Mouse (Mus musculus) hindbrain, embryonic 11.5 days (tissue): Measurements from ENCODE around the gene Apob. TPM values are rescaled to one million over a fixed set of nuclear protein-coding genes. Genes with fewer than 3 reads are reported as not detected.

ENCODE experiments used
- ATAC-seq: fragments of 200-750 bp; cut with Nextera tagmentation; 2 replicates; pipeline ENCODE4 v1.8.0; 2017; ENCODE audit warnings: mild to moderate bottlenecking, moderate TSS enrichment, moderate library complexity; ENCODE audit not compliant: low FRiP score
- DNase-seq: peaks from one replicate; pipeline ENCODE4 v3.0.0-alpha.2; 2015; ENCODE audit warnings: low spot score
- H3K27ac ChIP-seq: fragments of 300-500 bp; sonication (generic); 2 replicates; pipeline ENCODE4 v1.5.1; 2014; ENCODE audit warnings: mild to moderate bottlenecking, low read depth, low read length
- H3K27me3 ChIP-seq: fragments of 300-500 bp; sonication (generic); 2 replicates; pipeline ENCODE4 v1.6.1; 2014; ENCODE audit warnings: mild to moderate bottlenecking, low read length, moderate library complexity, mixed read lengths; ENCODE audit not compliant: control insufficient read depth, insufficient read depth
- H3K36me3 ChIP-seq: fragments of 300-500 bp; sonication (generic); 2 replicates; pipeline ENCODE4 v1.6.1; 2014; ENCODE audit warnings: mild to moderate bottlenecking, low read length, moderate library complexity, mixed read lengths; ENCODE audit not compliant: control insufficient read depth, insufficient read depth
- H3K4me1 ChIP-seq: fragments of 300-500 bp; sonication (generic); replicated peaks from 2 replicates; pipeline ENCODE4 v1.6.1; 2014; ENCODE audit warnings: low read length, mixed read lengths; ENCODE audit not compliant: control insufficient read depth, insufficient read depth
- H3K4me2 ChIP-seq: fragments of 300-500 bp; sonication (generic); replicated peaks from 2 replicates; pipeline ENCODE4 v1.6.1; 2014; ENCODE audit warnings: mild to moderate bottlenecking, low read depth, low read length
- H3K4me3 ChIP-seq: fragments of 300-500 bp; sonication (generic); 2 replicates; pipeline ENCODE4 v1.5.1; 2014; ENCODE audit warnings: low read depth, low read length
- H3K9ac ChIP-seq: fragments of 300-500 bp; sonication (generic); 2 replicates; pipeline ENCODE4 v1.6.1; 2014; ENCODE audit warnings: low read depth, low read length
- H3K9me3 ChIP-seq: fragments of 300-500 bp; sonication (generic); 2 replicates; pipeline ENCODE4 v1.6.1; 2016; ENCODE audit warnings: low read length; ENCODE audit not compliant: control insufficient read depth
- WGBS: fragments of 180-500 bp; shearing (Covaris S2); extraction: QIAGEN DNeasy Blood & Tissue Kit; methylation state at CpG from one replicate; pipeline ENCODE4 v1.1.7; 2014; 5-methylcytosine and 5-hydroxymethylcytosine counted together
- polyA plus RNA-seq: library from polyadenylated mRNA; unstranded; fragments of >200 nt; fragmentation: Nextera tagmentation; extraction: Ambion mirVana; gene quantifications from 2 replicates; pipeline ENCODE4 v1.2.1, GENCODE M21; 2014

Apob gene
- polyA plus RNA-seq, 1 experiment from 2014 or later: 0.12 TPM

- WGBS: 81% methylated on average over 3 of the region's 3 CpGs
- H3K4me2 ChIP-seq: no peak overlapping the region
- H3K27ac ChIP-seq: no peak overlapping the region
- no peak overlapping the region for H3K4me3 ChIP-seq
- no peaks in the 10 kb centered on the region for H3K36me3 ChIP-seq
- no peaks in the 10 kb centered on the region for H3K27me3 ChIP-seq
- DNase-seq (no peak), ATAC-seq (no peak)
- no peaks in the 10 kb centered on the region for H3K9me3 ChIP-seq
- H3K4me1 ChIP-seq: no peaks in the 10 kb centered on the region
- no peak overlapping the region for H3K9ac ChIP-seq
Observed at GRCm38 (mm10) chr12:7970817-7971216, 6.6 kb upstream of the Apob start.

- Histone ChIP-seq H3K4me1 (no peaks in the 10 kb centered on the region), H3K4me2 (no peak overlapping the region), H3K36me3 (no peaks in the 10 kb centered on the region), H3K27ac (no peak overlapping the region), H3K9me3 (no peaks in the 10 kb centered on the region), H3K4me3 (no peak overlapping the region), H3K27me3 (no peaks in the 10 kb centered on the region), H3K9ac (no peak overlapping the region)
- 98% methylated on average over 2 of the region's 2 CpGs for WGBS
- ATAC-seq (no peak), DNase-seq (no peak)
Observed at GRCm38 (mm10) chr12:7971736-7972135, 5.7 kb upstream of the Apob start.

- Histone ChIP-seq H3K36me3 (no peaks in the 10 kb centered on the region), H3K27me3 (no peaks in the 10 kb centered on the region), H3K4me2 (no peak overlapping the region), H3K9me3 (no peaks in the 10 kb centered on the region), H3K4me1 (no peaks in the 10 kb centered on the region), H3K9ac (no peak overlapping the region), H3K27ac (no peak overlapping the region), H3K4me3 (no peak overlapping the region)
- WGBS: 65% methylated on average over 5 of the region's 5 CpGs
- DNase-seq (no peak), ATAC-seq (peak; percentile 33; the same call in 1 of the 2 replicates)
Observed at GRCm38 (mm10) chr12:7973773-7974322, 3.6 kb upstream of the Apob start.

GRCm38 (mm10) chr12:7978190-7978884 lies 889 bp downstream of the Apob start:
- no peak overlapping the region for H3K9ac ChIP-seq
- H3K4me1 ChIP-seq: no peaks in the 10 kb centered on the region
- H3K27me3 ChIP-seq: no peaks in the 10 kb centered on the region
- H3K4me2 ChIP-seq: no peak overlapping the region
- DNase-seq (peak; percentile 83), ATAC-seq (peak; percentile 80)
- no peak overlapping the region for H3K27ac ChIP-seq
- no peaks in the 10 kb centered on the region for H3K9me3 ChIP-seq
- no peak overlapping the region for H3K4me3 ChIP-seq
- no peaks in the 10 kb centered on the region for H3K36me3 ChIP-seq
- WGBS: 45% methylated on average over 13 of the region's 13 CpGs

DNA sequence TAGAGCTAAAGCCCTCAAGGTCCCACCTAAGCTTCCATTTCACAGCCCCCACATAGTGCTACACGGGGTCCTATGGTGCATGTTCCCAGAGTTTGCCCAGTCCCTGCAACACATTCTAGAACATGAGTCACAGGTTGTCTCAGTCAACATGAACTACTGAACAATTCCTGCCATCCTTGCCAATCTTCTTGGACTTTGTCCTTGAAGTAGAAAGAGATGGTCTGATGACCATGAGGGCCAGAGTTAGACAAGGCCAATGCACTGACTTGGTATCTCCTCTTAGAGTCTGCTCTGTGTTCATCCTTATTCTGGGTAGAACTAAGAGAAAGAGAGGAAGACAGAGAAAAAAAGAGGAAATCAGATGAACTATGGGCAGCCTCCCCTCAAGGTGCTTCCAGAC lies 7.0 kb downstream of the Apob start:
- DNase-seq (no peak), ATAC-seq (no peak)
- Histone ChIP-seq H3K4me2 (no peak overlapping the region), H3K36me3 (no peaks in the 10 kb centered on the region), H3K9ac (no peak overlapping the region), H3K27ac (no peak overlapping the region), H3K27me3 (no peaks in the 10 kb centered on the region), H3K9me3 (no peaks in the 10 kb centered on the region), H3K4me1 (no peaks in the 10 kb centered on the region), H3K4me3 (no peak overlapping the region)
- WGBS: 69% methylated on average over 1 of the region's 1 CpGs

- 13% methylated on average over 3 of the region's 3 CpGs for WGBS
- ATAC-seq (peak; percentile 59), DNase-seq (peak; percentile 84)
- no peak overlapping the region for H3K27ac ChIP-seq
- no peak overlapping the region for H3K4me2 ChIP-seq
- no peaks in the 10 kb centered on the region for H3K27me3 ChIP-seq
- no peak overlapping the region for H3K9ac ChIP-seq
- no peaks in the 10 kb centered on the region for H3K9me3 ChIP-seq
- H3K4me1 ChIP-seq: no peaks in the 10 kb centered on the region
- no peak overlapping the region for H3K4me3 ChIP-seq
- H3K36me3 ChIP-seq: no peaks in the 10 kb centered on the region
Observed at GRCm38 (mm10) chr12:7990804-7991203, 13.4 kb downstream of the Apob start.

GRCm38 (mm10) chr12:7991570-7991969 lies 14.1 kb downstream of the Apob start:
- no peak overlapping the region for H3K27ac ChIP-seq
- WGBS: 48% methylated on average over 1 of the region's 1 CpGs
- no peaks in the 10 kb centered on the region for H3K4me1 ChIP-seq
- no peaks in the 10 kb centered on the region for H3K36me3 ChIP-seq
- no peak overlapping the region for H3K4me3 ChIP-seq
- ATAC-seq (no peak), DNase-seq (no peak)
- no peak overlapping the region for H3K4me2 ChIP-seq
- H3K27me3 ChIP-seq: no peaks in the 10 kb centered on the region
- H3K9me3 ChIP-seq: no peaks in the 10 kb centered on the region
- H3K9ac ChIP-seq: no peak overlapping the region

- H3K9ac ChIP-seq: no peak overlapping the region
- no peak overlapping the region for H3K4me2 ChIP-seq
- no peak for DNase-seq
- H3K4me1 ChIP-seq: no peaks in the 10 kb centered on the region
- ATAC-seq: no peak
- H3K36me3 ChIP-seq: no peaks in the 10 kb centered on the region
- H3K27me3 ChIP-seq: no peaks in the 10 kb centered on the region; the same call in 1 of the 2 replicates
- no peak overlapping the region for H3K4me3 ChIP-seq
- WGBS: 95% methylated on average over 1 of the region's 1 CpGs
- H3K9me3 ChIP-seq: no peaks in the 10 kb centered on the region
- H3K27ac ChIP-seq: no peak overlapping the region
Observed at GRCm38 (mm10) chr12:8020931-8021330, 43.5 kb downstream of the Apob start.

DNA sequence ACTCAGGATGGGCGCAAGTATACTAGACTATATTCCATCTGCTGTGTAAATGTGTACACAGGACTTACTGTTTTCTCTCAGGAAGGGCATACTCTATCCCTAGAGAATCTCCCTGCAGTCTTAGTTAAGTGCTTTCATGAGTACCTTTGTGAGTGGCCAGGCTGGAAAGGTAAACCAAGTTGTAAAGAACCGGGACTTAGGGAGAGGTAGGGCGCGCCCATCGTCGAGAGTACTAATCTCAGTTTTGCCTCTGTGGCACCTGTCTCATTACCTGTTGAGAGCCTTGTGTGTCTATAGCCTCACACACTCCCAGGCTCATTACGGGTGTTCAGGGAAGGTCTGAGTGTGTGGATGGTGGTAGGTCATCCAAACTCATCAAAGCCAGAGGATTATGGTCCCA lies 52.1 kb downstream of the Apob start:
- 91% methylated on average over 7 of the region's 7 CpGs for WGBS
- ATAC-seq (no peak), DNase-seq (no peak)
- Histone ChIP-seq H3K27me3 (peaks cover 23% of the 10 kb centered on the region; the same call in 1 of the 2 replicates), H3K9ac (no peak overlapping the region), H3K4me3 (no peak overlapping the region), H3K36me3 (no peaks in the 10 kb centered on the region), H3K4me1 (no peaks in the 10 kb centered on the region), H3K4me2 (no peak overlapping the region), H3K27ac (no peak overlapping the region), H3K9me3 (no peaks in the 10 kb centered on the region)
